Mouse (Mus musculus) 416B (cell line): ENCODE measurements around the gene Mettl23.
"Not testable (repeated sequence)": the region's sequence is repeated elsewhere in the genome, so short reads cannot be mapped to it uniquely, and the experiment has no call there.

Source experiments
- DNase-seq: peaks from one replicate; pipeline ENCODE4 v3.0.0; 2011; ENCODE audit warnings: low read depth

Mettl23 gene

DNA sequence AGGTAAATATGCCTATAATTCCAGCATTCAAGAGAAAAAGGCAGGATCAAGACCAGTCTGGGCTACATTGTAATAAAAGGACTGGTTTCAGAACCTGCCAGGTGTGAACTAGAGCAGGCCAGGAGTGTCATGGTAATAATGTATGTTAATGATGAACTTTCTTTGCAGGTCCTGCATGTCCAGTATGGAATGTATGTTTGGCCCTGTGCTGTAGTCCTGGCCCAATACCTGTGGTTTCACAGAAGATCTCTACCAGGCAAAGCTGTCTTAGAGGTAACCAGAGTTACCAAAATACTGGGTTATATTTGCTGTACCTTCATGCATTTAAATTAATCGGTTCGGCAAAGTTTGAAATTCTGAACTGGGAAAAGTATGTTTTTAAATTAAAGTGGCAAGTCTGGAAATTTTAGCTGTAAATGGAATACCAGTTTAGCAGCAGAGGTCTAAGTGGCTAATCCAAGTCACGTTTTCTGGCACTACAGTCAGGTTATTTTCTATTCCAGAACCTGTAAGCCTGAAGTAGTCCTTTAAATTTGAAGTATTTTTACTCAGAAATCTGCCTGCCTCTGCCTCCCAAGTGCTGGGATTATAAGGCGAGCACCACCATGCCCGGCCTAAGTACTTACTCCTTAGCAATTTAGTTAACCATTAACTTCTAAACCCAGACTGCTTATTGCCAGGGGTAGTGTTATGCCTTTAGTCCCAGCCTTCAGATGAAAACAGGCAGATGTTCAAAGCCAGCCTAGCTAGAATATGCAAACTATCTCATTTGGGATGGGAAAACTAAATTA lies 5.2 kb downstream of the Mettl23 start:
- DNase-seq, result peak; percentile 39

DNA sequence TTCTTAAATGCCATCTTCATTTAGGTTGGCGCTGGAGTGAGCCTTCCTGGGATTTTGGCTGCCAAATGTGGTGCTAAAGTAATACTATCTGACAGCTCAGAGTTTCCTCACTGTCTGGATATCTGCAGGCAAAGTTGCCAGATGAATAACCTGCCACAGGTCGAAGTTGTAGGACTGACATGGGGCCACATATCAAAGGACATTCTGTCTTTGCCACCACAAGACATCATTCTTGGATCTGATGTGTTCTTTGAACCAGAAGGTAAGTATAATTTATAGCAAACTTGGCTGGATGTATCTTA lies 5.8 kb downstream of the Mettl23 start:
- not testable (repeated sequence) for DNase-seq

- no peak for DNase-seq
Observed at GRCm38 (mm10) chr11:116849587-116849986, 6.5 kb downstream of the Mettl23 start.

- peak; percentile 65 for DNase-seq
Observed at GRCm38 (mm10) chr11:116850085-116850484, 7.0 kb downstream of the Mettl23 start.

GRCm38 (mm10) chr11:116850833-116851477 lies 7.9 kb downstream of the Mettl23 start:
- DNase-seq, result peak; percentile 49

DNA sequence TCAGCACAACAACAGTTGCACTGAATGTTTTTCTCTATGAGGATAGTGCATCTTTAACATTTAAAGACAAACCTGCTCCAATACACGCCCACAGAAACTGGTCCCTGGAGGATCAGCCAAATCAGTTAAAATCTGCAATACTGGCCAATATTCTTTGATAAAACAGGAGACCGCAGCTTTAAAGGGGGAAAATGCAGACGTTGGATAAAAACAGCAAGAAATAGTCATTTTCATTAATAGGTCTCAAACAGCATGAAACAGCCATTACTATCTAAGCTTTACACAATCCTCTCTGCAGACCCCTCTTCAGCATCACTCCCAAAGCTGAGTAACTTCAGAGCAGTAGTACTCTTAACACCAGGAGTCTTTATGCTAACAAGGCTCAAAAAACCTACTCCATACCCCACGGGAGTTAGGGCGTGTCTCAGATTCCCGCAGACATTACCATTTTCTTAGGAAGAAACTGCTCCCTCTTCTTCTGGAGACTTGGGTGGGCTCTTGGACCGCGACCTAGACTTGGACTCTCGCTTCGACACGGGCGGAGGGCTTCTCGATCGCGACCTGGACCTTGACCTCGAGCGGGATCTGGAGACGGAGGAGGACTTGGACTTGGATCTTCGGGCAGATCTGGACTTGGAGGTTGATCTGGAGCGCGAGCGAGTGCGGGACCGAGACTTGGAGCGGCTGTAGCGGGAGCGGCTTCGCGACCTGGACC lies 8.7 kb downstream of the Mettl23 start:
- DNase-seq, result peak; percentile 21

- DNase-seq, result peak; percentile 60
Observed at GRCm38 (mm10) chr11:116852291-116852890, 9.3 kb downstream of the Mettl23 start, which contains the start of gene Mfsd11. Mfsd11 (plus strand) TSS chr11:116852440.

DNA sequence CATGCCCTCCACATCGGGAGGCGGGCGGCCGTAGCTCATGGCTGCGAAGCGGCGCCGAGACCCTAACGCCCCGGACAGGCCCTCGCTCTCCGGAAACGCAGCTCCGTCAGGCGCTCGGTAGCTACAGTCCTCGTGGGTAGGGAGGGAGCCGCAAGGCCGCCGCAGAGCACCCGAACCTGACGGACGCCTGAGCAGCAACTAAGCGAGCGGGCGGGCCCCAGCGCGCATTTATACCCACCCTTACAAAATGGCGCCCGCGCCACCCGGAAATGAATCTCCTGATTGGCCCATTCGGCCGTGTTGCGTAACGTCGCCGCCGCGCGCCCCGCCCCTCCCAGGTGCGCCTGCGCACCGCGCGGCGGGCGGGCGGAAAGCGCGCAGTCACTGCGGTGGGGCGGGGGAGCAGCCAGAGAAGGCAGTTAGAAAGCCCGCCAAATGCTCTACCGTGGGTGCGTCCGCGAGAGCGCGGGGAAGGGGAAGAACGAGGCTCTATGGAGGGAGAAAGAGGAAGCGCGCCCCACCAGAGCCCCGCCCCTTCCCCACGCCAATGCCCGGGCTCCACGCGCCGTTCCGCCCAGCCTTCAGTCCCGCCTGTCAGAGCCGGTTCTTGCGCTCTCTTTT lies 9.9 kb downstream of the Mettl23 start, which contains the start of gene Srsf2:
Srsf2 (minus strand) TSS at position 204 of the 621 bp plus-strand sequence.
- DNase-seq, result peak; percentile 97

DNA sequence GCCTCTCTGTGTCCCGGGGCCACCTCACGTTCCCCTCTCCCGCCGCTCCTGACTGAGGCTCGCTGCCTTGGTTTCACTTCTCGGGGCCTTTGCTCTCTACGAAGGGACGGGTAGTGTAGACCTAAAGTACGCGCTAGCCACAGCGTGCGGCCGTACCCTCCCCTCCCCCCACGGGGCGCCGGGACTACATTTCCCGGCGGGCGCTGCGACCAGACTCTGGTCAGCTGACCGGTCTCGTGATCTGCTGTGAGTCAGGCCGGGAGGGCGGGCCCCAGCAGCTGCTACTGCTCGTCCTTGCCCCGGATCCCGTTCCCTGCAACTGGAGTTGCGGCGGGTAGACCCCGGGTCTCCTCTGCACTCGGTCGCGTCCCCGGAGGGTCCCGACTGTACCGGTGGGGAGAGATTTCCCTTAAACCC lies 10.4 kb downstream of the Mettl23 start:
- peak; percentile 96 for DNase-seq

- DNase-seq, result no peak
Observed at GRCm38 (mm10) chr11:116854279-116854678, 11.2 kb downstream of the Mettl23 start.

DNA sequence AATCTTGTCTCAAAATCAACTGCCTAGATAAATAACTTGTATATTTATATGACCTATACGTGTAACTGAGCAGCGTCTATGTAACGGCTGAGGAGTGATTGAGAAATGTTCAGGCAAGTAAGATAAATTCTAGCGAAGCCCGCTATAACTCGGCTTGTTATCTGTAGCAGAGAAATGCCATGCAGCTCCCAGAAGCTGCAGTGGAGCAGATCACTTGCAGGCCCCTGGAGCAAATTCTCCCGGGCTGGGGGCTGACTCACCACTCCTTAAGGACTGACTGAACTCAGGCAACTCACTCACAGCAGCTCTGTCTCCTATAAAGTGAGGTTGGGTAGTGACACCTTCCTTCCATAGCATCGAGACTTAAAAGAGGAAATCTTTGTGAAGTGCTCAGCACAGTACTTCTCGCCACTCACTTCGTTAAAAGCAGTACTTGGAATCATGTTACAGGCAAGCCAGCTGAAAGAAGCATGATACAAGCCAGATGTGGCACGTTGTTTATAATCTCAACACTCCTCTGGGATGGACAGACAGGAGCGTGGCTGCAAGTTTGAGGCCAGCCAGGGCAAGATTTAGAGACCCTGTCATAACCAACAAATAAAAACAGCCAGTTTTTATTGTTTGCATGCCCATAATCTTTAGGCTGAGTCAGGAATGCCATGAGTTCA lies 14.2 kb downstream of the Mettl23 start:
- DNase-seq, result no peak

- DNase-seq, result no peak
Observed at GRCm38 (mm10) chr11:116864444-116864843, 21.4 kb downstream of the Mettl23 start.

DNA sequence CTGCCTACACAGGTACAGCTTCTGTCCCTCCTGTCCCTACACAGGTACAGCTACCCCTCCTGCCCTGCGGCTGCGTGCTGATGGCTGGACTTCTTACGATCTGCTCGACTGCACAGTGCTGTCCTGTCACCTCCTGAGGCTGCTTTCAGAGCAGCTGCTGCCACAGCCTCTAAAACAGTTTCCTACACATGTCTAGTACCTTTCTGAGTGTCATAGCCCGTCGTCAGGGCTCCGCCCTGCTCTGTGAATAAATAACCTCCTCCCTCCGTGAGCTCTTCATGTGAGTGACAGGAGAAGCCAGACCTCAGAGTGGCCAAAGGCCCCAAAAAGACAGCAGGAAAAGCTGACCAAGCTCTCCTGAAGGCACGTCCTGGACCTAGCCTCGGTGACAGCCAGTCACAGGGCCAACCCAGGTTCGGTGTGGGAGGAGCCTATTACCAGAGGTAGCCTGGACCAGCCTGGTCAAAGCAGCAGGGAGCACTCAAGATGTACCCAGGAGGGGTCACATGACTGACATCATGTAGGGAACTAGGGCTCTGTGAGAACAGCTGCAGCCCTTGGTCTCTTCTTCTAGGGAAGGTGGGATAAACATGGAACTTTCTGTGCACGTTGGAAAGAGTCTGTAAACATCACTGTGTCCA lies 23.0 kb downstream of the Mettl23 start:
- no peak for DNase-seq

- peak; percentile 51 for DNase-seq
Observed at GRCm38 (mm10) chr11:116868129-116868528, 25.1 kb downstream of the Mettl23 start.

DNA sequence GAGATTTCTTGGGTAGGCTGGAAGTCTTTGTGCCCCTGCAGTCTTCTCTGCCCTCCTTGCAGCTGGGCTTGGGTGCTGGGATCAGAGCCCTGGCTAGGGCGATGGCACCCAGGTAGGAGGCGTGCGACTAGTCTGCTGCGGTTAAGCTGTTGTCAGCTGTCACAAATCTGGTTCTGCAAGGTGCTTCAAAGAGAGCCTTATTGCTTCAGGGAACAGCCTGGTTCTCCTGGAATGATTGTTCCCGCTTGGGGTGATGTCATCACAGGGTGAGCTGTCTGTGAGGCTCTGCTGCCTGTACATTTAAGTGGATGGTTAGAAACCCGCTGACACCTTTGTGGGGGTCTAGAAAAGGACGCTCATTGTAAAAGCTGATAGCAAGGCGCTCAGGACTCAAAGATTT lies 26.1 kb downstream of the Mettl23 start:
- DNase-seq, result no peak

DNA sequence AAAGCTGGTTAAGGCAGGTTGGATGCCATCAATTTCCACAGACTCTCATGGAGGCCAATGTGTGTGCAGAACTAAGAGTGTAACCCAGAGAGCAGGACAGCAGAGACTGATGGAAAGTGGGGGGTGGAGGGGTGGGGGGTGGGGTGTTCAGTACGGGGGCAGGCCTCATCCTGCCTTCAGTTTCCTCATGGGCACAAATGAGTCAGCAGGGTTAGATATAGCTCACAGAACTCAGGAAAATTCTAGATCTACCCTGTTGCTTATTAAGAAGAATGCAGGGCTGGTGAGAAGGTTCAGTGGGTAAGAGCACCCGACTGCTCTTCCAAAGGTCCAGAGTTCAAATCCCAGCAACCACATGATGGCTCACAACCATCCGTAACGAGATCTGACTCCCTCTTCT lies 26.6 kb downstream of the Mettl23 start:
- peak; percentile 59 for DNase-seq

- DNase-seq, result no peak
Observed at GRCm38 (mm10) chr11:116871538-116871937, 28.5 kb downstream of the Mettl23 start.

GRCm38 (mm10) chr11:116873987-116874386 lies 30.9 kb downstream of the Mettl23 start:
- DNase-seq, result no peak

DNA sequence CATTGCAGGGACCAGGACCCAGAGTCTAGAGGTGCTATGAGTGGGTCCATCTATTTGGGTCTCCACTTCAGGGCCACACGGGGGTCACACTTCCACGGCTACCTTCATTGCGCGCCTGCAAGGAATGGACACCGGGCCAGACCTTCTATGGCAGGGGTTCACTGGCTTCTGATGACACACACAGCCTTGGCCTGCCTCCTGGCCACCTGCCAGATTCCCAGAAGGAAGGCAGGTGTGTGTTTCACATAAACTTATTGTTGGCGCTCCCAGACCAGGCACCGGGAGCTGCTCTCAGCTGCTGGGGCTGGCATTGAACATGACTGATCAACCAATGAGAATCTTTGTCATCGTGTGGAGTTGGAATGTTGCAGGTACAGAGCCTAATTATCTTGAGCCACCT lies 35.4 kb downstream of the Mettl23 start:
- no peak for DNase-seq

DNA sequence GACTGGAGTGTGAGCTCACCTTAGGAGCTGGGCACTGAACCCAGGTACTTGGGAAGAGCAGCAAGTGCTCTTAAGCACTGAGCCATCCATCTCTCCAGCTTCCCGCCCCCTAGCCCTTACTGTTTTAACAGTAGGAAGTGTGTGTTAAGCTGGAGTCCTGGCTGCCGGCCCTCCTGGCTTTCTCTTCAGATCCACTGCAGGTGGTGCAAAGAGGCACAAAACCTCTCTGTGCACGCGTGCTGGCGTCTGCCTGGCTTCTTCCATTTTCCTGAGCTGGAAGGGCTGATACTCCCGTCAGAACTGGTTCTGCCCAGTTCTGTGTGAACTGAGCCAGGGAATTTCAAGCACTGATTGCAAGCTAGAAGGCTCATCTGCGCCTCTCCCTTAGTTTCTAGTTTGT lies 37.8 kb downstream of the Mettl23 start:
- no peak for DNase-seq

GRCm38 (mm10) chr11:116881440-116881839 lies 38.4 kb downstream of the Mettl23 start:
- DNase-seq, result no peak
